Mouse (Mus musculus) limb, embryonic 12.5 days (tissue): ENCODE results near the gene Nek6. TPM values are rescaled to one million over a fixed set of nuclear protein-coding genes. Genes with fewer than 3 reads are reported as not detected.

Experiments used
- ATAC-seq: fragments of 200-750 bp; cut with Nextera tagmentation; 2 replicates; pipeline ENCODE4 v1.8.0; 2017; ENCODE audit warnings: low read depth, moderate TSS enrichment; ENCODE audit not compliant: insufficient number of reproducible peaks, insufficient read depth, low FRiP score, low TSS enrichment
- H3K27ac ChIP-seq: fragments of 300-500 bp; sonication (generic); 2 replicates; pipeline ENCODE4 v1.5.1; 2016; ENCODE audit warnings: mild to moderate bottlenecking, moderate library complexity
- H3K27me3 ChIP-seq: fragments of 300-500 bp; sonication (generic); 2 replicates; pipeline ENCODE4 v1.6.1; 2016; ENCODE audit warnings: mild to moderate bottlenecking, moderate library complexity
- H3K36me3 ChIP-seq: fragments of 300-500 bp; sonication (generic); 2 replicates; pipeline ENCODE4 v1.6.1; 2016; ENCODE audit warnings: mild to moderate bottlenecking, moderate library complexity
- H3K4me1 ChIP-seq: fragments of 300-500 bp; sonication (generic); replicated peaks from 2 replicates; pipeline ENCODE4 v1.6.1; 2016
- H3K4me2 ChIP-seq: fragments of 300-500 bp; sonication (generic); 2 replicates; pipeline ENCODE4 v1.6.1; 2016; ENCODE audit warnings: mild to moderate bottlenecking, moderate library complexity
- H3K4me3 ChIP-seq: fragments of 300-500 bp; sonication (generic); replicated peaks from 2 replicates; pipeline ENCODE4 v1.5.1; 2016; ENCODE audit warnings: mild to moderate bottlenecking
- H3K9ac ChIP-seq: fragments of 300-500 bp; sonication (generic); replicated peaks from 2 replicates; pipeline ENCODE4 v1.6.1; 2016; ENCODE audit warnings: mild to moderate bottlenecking, moderate library complexity
- H3K9me3 ChIP-seq: fragments of 300-500 bp; sonication (generic); 2 replicates; pipeline ENCODE4 v1.6.1; 2016; ENCODE audit warnings: mild to moderate bottlenecking, moderate library complexity
- WGBS: fragments of 180-500 bp; shearing (Covaris S2); methylation state at CpG from one replicate; pipeline ENCODE4 v1.1.7; 2016; 5-methylcytosine and 5-hydroxymethylcytosine counted together
- polyA plus RNA-seq: library from polyadenylated mRNA; unstranded; fragments of >200 nt; fragmentation: Nextera tagmentation; extraction: Ambion mirVana; gene quantifications from 2 replicates; pipeline ENCODE4 v1.2.1, GENCODE M21; 2016

Nek6 gene
- polyA plus RNA-seq, 1 experiment from 2014 or later, result 140 TPM

DNA sequence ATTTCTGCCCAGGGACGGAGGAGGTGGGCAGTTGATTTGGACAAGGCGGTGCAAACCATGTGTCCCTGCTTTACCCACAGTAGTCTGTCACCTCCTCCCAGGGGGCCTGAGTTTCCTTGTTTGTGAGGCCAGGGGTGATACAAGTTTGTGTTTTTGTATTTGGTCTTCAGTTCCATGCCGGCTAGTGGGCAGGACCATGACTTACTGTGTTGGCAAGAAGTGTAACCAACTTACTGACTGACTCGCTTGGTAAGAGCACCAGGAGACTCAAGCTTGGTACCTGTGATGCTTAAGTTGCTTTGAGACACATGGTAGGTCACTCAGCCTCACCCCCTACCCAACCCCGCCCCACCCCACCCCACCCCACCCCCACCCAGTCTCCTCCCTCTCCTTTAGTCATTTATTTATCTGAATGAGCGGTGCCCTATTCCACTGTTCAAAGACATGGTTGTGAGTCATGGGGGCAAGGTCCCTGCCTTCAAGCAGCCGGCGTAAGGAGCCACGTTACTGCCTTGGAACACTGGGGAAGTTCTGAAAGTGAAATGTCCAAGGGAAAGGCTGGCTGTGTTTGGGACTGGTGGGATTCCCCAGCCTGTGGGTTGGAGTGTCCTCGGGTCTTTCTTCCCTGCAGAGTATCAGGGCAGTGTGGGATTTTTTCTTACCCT is 12.5 kb downstream of the Nek6 start:
- 83% methylated on average over 10 of the region's 10 CpGs for WGBS
- Histone ChIP-seq H3K4me3 (no peak overlapping the region), H3K27me3 (no peaks in the 10 kb centered on the region), H3K4me1 (peaks cover 17% of the 10 kb centered on the region), H3K9me3 (no peaks in the 10 kb centered on the region), H3K27ac (no peak overlapping the region), H3K9ac (no peak overlapping the region), H3K36me3 (peaks cover 27% of the 10 kb centered on the region), H3K4me2 (no peak overlapping the region)
- no peak for ATAC-seq

DNA sequence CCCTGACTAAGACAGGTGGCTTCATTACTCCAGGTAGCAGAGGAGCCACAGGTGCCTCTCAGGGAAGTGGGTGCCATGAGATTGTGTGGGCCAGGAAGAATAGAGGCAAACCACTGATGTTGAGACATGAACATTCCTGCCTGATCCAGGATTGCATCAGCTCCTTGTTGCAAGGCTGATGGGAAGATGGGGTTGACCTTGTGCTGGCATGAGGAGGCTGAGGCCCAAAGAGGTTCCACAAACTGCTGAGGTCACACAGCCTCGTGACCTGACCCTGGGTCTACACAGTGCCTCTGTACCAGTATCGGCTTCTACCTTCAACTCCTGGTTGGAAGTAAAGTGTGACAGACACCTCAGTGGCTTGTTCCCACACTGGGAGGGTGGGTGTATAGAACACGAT is 13.6 kb downstream of the Nek6 start:
- H3K36me3 ChIP-seq, result peaks cover 24% of the 10 kb centered on the region; the same call in 1 of the 2 replicates
- ATAC-seq, result no peak
- peaks cover 28% of the 10 kb centered on the region for H3K4me1 ChIP-seq
- no peaks in the 10 kb centered on the region for H3K27me3 ChIP-seq
- H3K9ac ChIP-seq, result no peak overlapping the region
- WGBS, result 86% methylated on average over 3 of the region's 3 CpGs
- no peaks in the 10 kb centered on the region for H3K9me3 ChIP-seq
- no peak overlapping the region for H3K27ac ChIP-seq
- no peak overlapping the region for H3K4me2 ChIP-seq
- H3K4me3 ChIP-seq, result no peak overlapping the region

DNA sequence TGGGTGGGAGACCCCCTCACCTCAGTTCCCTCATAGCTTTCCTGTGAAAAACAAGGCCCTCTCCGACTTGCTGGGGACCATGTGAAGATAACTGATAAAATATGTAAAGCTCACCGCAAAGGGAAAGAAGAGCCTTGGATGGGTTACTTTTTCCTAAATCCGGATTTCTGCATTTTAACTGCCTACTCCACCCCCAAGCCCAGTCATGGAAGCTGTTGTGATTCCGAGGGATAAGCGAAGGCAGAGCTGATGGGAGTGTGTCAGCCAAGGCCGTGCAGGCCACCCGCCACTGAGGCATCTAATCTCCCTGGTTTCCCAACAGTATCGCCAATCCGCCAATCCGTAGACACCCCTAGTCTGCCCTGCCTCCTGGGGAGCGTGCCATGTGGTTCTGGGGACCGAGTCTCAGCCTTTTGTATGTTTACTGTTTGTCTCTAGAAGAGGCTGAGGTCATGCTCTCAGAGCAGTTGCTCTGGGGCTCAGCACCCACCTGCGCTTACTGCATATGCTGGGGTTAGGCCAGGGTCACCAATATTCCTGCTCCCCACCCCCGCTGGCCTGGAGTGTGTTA is 18.2 kb downstream of the Nek6 start:
- Histone ChIP-seq H3K36me3 (peaks cover 19% of the 10 kb centered on the region; the same call in 1 of the 2 replicates), H3K27me3 (no peaks in the 10 kb centered on the region), H3K9me3 (no peaks in the 10 kb centered on the region), H3K27ac (no peak overlapping the region), H3K4me2 (no peak overlapping the region), H3K4me3 (no peak overlapping the region), H3K4me1 (peaks cover 40% of the 10 kb centered on the region), H3K9ac (no peak overlapping the region)
- WGBS, result 72% methylated on average over 14 of the region's 14 CpGs
- no peak for ATAC-seq

DNA sequence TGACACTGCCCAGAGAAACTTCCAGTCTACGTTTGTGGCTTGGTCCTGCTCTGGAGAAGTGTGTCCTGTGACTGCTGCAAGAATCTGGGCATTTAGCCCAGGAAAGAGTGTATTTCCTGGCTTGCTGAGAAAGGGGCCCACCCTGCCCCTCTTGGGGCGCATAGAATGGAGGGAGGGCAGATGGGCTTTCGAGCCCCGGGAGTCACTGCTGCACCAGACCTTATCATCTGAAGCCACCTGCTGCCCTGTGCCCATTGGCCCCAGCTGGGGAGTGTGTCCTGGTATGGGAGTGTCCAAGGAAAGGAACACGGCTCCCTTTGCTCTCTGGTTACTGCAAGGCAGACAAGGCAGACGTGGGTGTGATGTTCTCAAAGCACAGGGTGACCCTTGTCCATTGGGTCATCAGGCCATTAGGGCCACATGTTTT is 19.5 kb downstream of the Nek6 start:
- peak; percentile 56; the same call in 1 of the 2 replicates for ATAC-seq
- no peak overlapping the region for H3K4me3 ChIP-seq
- H3K4me2 ChIP-seq, result no peak overlapping the region
- no peak overlapping the region for H3K9ac ChIP-seq
- 0 out of 2 replicates have a peak, but pooled peaks cover 8% of the 10 kb centered on the region for H3K36me3 ChIP-seq
- peaks cover 51% of the 10 kb centered on the region for H3K4me1 ChIP-seq
- H3K9me3 ChIP-seq, result no peaks in the 10 kb centered on the region
- WGBS, result 53% methylated on average over 6 of the region's 6 CpGs
- H3K27ac ChIP-seq, result no peak overlapping the region
- no peaks in the 10 kb centered on the region for H3K27me3 ChIP-seq

DNA sequence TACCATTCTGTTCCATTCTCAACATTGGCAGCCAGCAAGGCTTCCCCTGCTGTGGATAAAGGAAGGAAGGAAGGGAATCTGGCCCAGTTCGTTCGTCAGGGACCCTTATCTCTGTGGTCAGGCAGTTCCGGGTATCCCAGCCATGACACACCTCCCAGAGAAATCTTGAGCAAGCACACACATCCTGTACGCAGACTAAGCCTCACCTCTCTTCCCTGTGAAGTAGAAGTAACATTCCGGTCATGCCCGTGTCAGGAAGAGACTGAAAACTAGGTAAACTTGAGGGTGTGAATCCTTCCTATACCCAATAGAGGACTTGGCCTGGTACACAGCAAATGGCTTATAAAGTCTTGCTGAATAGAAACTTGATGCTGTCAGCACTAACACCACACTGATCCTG is 21.9 kb downstream of the Nek6 start:
- Histone ChIP-seq H3K4me2 (no peak overlapping the region), H3K27ac (0 out of 2 replicates have a peak overlapping the region, but pooled peaks have one; percentile 13), H3K4me1 (peaks cover 74% of the 10 kb centered on the region), H3K27me3 (no peaks in the 10 kb centered on the region), H3K36me3 (no peaks in the 10 kb centered on the region; the same call in 1 of the 2 replicates), H3K9me3 (no peaks in the 10 kb centered on the region), H3K4me3 (no peak overlapping the region), H3K9ac (no peak overlapping the region)
- 74% methylated on average over 6 of the region's 6 CpGs for WGBS
- no peak for ATAC-seq

DNA sequence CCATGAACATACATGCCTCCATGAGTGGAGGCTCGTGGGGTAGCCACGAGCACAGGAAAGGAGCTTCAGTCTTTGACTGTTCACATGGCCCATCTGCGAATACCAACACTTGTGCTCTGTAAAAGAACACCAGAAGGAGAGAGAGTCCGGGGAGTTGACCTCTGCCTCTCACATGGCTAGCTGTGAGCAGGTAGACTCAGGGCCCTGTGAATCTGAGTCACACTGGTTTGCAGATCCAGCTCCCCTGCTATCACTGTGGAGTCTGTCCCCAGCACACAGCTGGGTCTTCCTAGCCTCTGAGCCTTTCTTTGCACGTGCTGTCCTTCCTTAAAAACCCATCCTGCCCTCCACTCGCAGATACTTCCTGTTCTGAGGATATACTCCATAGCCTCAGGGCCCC is 22.3 kb downstream of the Nek6 start:
- H3K36me3 ChIP-seq, result no peaks in the 10 kb centered on the region; the same call in 1 of the 2 replicates
- peaks cover 78% of the 10 kb centered on the region for H3K4me1 ChIP-seq
- H3K27ac ChIP-seq, result 0 out of 2 replicates have a peak overlapping the region, but pooled peaks have one; percentile 13
- WGBS, result 65% methylated on average over 6 of the region's 6 CpGs
- H3K27me3 ChIP-seq, result no peaks in the 10 kb centered on the region
- ATAC-seq, result no peak
- H3K9me3 ChIP-seq, result no peaks in the 10 kb centered on the region
- no peak overlapping the region for H3K9ac ChIP-seq
- no peak overlapping the region for H3K4me2 ChIP-seq
- H3K4me3 ChIP-seq, result no peak overlapping the region

DNA sequence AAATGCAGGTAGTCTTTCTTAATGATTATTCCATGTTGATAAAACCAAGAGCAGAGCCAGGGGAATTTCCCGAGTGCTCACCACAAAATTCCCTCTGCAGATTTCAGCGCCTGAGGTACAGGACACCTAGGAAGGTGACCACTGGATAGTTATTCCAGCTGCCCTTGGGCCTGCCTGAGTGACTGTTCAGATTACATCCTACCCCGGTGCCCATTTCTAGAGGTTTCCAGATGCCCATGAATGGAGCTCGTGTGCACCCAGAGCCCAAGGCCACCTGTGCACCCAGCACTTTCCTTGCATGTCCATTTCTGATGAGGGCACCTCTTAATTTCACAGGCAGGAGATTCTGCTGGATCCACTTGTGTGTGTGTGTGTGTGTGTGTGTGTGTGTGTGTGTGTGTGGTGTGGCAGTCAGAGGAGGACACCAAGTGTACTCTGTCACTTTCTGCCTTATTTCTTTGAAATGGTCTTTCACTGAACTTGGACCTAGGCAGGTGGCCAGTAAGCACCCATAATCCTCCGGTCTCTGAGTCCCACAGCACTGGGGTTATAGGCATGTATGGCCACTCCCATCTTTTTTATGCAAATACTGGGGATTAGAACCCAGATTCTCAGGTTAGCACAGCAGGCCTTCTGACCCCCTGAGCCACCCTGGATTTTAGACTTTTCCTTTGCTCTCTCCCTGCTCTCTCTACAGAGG is 22.9 kb downstream of the Nek6 start:
- H3K4me1 ChIP-seq, result peaks cover 73% of the 10 kb centered on the region
- H3K27me3 ChIP-seq, result no peaks in the 10 kb centered on the region
- no peak overlapping the region for H3K27ac ChIP-seq
- no peaks in the 10 kb centered on the region for H3K9me3 ChIP-seq
- ATAC-seq, result no peak
- H3K4me2 ChIP-seq, result no peak overlapping the region
- no peaks in the 10 kb centered on the region; the same call in 1 of the 2 replicates for H3K36me3 ChIP-seq
- H3K9ac ChIP-seq, result no peak overlapping the region
- no peak overlapping the region for H3K4me3 ChIP-seq
- 84% methylated on average over 5 of the region's 5 CpGs for WGBS

DNA sequence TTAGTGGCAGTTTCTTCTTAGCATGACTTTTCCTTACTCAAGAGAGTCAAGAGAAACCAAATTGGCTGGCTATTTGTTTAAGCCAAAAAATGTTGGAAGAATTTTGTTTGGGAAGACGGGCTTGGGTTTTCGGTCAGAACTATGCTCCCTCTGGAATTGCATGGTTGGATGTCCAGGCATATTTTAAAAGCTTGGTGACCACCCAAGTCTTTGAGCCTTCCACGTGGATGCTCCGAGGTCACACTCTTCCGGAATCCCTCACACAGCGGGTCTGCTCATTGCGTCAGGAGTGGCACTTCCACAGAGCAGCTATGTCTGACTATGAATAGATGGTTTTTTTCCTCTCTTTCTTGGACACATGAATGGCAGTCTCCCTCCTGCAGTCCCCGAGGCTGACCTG is 23.6 kb downstream of the Nek6 start:
- no peaks in the 10 kb centered on the region for H3K9me3 ChIP-seq
- no peaks in the 10 kb centered on the region; the same call in 1 of the 2 replicates for H3K36me3 ChIP-seq
- no peak overlapping the region for H3K4me3 ChIP-seq
- H3K9ac ChIP-seq, result no peak overlapping the region
- no peak overlapping the region for H3K4me2 ChIP-seq
- H3K27me3 ChIP-seq, result no peaks in the 10 kb centered on the region
- no peak for ATAC-seq
- WGBS, result 85% methylated on average over 8 of the region's 8 CpGs
- H3K27ac ChIP-seq, result 0 out of 2 replicates have a peak overlapping the region, but pooled peaks have one; percentile 41
- H3K4me1 ChIP-seq, result peaks cover 73% of the 10 kb centered on the region

DNA sequence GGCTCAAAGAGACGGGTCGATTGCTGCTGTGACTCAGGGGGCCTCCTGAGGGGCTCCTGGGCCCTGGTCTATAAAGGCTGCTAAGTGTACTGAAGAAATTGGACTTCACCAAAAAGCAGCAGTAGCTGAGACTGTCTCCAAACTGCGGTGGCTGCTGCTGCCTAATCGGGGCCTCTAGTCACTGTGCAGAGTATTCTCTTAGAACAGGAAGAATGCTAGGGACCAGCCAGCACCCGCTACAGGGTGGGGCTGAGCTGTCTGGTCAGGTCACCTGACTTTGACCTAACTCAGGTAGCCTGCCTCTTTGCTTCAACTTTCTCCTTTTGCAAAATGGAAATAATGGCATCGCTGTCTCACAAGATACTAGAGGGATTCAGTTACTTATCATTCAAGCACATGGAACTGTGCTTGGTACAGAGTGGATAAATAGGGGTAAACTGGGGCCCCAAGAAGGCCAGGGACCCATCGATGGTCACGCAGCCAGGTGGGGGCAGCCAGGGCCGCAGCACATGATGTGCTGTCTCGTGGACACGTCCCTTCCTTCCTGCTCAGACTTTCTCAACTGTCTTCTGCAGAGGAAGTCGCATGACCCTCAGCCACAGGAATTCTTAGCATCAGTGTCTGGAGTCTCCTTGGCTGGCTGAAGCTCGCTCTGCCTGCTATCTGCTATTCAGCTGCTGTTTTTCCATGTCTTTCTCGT is 24.2 kb downstream of the Nek6 start:
- Histone ChIP-seq H3K9ac (no peak overlapping the region), H3K27ac (0 out of 2 replicates have a peak overlapping the region, but pooled peaks have one; percentile 41), H3K36me3 (no peaks in the 10 kb centered on the region; the same call in 1 of the 2 replicates), H3K4me3 (no peak overlapping the region), H3K4me1 (peaks cover 72% of the 10 kb centered on the region), H3K4me2 (no peak overlapping the region), H3K9me3 (no peaks in the 10 kb centered on the region), H3K27me3 (no peaks in the 10 kb centered on the region)
- 82% methylated on average over 14 of the region's 14 CpGs for WGBS
- ATAC-seq, result no peak

DNA sequence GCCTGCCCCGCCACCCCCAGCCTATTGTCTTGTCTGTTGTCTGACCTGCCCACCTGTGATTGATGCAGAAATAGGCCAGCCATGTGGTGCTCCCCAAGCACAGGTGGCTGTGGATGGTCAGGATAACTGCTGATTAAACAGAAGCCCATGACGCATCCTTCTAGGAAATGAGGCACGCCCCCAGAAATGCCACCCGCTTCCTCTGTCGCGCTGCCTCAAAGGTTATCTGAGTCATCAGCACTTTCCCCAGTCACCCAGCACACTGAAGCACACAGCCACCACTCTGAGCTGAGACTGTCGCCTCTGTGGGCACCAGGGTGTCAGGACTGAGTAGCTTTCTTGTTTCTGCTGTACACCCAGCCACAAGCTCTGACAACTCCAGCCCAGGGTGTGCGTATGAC is 24.9 kb downstream of the Nek6 start:
- no peaks in the 10 kb centered on the region for H3K9me3 ChIP-seq
- no peaks in the 10 kb centered on the region; the same call in 1 of the 2 replicates for H3K36me3 ChIP-seq
- H3K9ac ChIP-seq, result no peak overlapping the region
- no peak for ATAC-seq
- 72% methylated on average over 8 of the region's 8 CpGs for WGBS
- no peak overlapping the region for H3K4me3 ChIP-seq
- H3K4me2 ChIP-seq, result no peak overlapping the region
- peaks cover 75% of the 10 kb centered on the region for H3K4me1 ChIP-seq
- H3K27ac ChIP-seq, result no peak overlapping the region
- H3K27me3 ChIP-seq, result no peaks in the 10 kb centered on the region

DNA sequence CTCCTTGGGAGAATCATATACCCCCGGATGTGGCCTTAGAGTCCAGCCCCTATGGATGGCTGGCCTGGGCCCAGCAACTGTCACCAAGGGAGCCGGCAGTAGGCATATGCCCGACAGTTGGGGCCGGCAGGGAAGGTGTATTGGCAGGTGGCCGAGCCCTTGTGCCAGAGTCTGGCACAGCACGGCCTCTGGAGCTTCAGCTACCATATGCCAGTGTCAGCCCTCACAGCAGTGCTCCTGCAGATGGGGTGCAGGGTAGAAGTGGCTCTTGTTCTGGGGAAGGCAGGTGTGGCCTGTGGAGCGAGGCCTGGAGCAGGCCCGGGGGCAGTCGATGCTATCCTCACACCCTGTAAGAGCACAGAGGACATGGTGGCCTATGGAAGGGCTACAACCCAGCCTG is 28.2 kb downstream of the Nek6 start:
- no peaks in the 10 kb centered on the region for H3K27me3 ChIP-seq
- H3K4me3 ChIP-seq, result no peak overlapping the region
- H3K27ac ChIP-seq, result no peak overlapping the region
- no peak overlapping the region for H3K4me2 ChIP-seq
- peaks cover 61% of the 10 kb centered on the region for H3K4me1 ChIP-seq
- WGBS, result 91% methylated on average over 9 of the region's 9 CpGs
- no peaks in the 10 kb centered on the region; the same call in 1 of the 2 replicates for H3K36me3 ChIP-seq
- ATAC-seq, result no peak
- H3K9me3 ChIP-seq, result no peaks in the 10 kb centered on the region
- H3K9ac ChIP-seq, result peak overlapping the region; percentile 0; the same call in 1 of the 2 replicates
